Mouse (Mus musculus) kidney, embryonic 15.5 days (tissue): Measurements from ENCODE around the gene Aqp5. TPM values are rescaled to one million over a fixed set of nuclear protein-coding genes. Genes with fewer than 3 reads are reported as not detected.

Experiments
- ATAC-seq: fragments of 200-750 bp; cut with Nextera tagmentation; replicated peaks from 2 replicates; pipeline ENCODE4 v1.8.0; 2017; ENCODE audit warnings: moderate TSS enrichment; ENCODE audit not compliant: low FRiP score
- H3K27ac ChIP-seq: fragments of 300-500 bp; sonication (generic); 2 replicates; pipeline ENCODE4 v1.5.1; 2015; ENCODE audit warnings: mild to moderate bottlenecking, inconsistent platforms
- H3K27me3 ChIP-seq: fragments of 300-500 bp; sonication (generic); 2 replicates; pipeline ENCODE4 v1.6.1; 2015; ENCODE audit warnings: inconsistent platforms
- H3K36me3 ChIP-seq: fragments of 300-500 bp; sonication (generic); 2 replicates; pipeline ENCODE4 v1.6.1; 2015; ENCODE audit warnings: inconsistent platforms
- H3K4me1 ChIP-seq: fragments of 300-500 bp; sonication (generic); 2 replicates; pipeline ENCODE4 v1.6.1; 2015; ENCODE audit warnings: inconsistent platforms
- H3K4me2 ChIP-seq: fragments of 300-500 bp; sonication (generic); 2 replicates; pipeline ENCODE4 v1.6.1; 2015; ENCODE audit warnings: moderate library complexity, mild to moderate bottlenecking, inconsistent platforms
- H3K4me3 ChIP-seq: fragments of 300-500 bp; sonication (generic); replicated peaks from 2 replicates; pipeline ENCODE4 v1.5.1; 2015; ENCODE audit warnings: mild to moderate bottlenecking, inconsistent platforms
- H3K9ac ChIP-seq: fragments of 300-500 bp; sonication (generic); 2 replicates; pipeline ENCODE4 v1.6.1; 2015; ENCODE audit warnings: mild to moderate bottlenecking, inconsistent platforms
- H3K9me3 ChIP-seq: fragments of 300-500 bp; sonication (generic); replicated peaks from 2 replicates; pipeline ENCODE4 v1.6.1; 2016; ENCODE audit warnings: inconsistent platforms
- WGBS: fragments of 180-500 bp; shearing (Covaris S2); methylation state at CpG from one replicate; pipeline ENCODE4 v1.1.7; 2015; ENCODE audit warnings: mixed read lengths; 5-methylcytosine and 5-hydroxymethylcytosine counted together
- polyA plus RNA-seq: library from polyadenylated mRNA; unstranded; fragments of >200 nt; fragmentation: Nextera tagmentation; extraction: Ambion mirVana; gene quantifications from 2 replicates; pipeline ENCODE4 v1.2.1, GENCODE M21; 2015

The Aqp5 gene
- polyA plus RNA-seq, 1 experiment from 2014 or later: 2.6 TPM

DNA sequence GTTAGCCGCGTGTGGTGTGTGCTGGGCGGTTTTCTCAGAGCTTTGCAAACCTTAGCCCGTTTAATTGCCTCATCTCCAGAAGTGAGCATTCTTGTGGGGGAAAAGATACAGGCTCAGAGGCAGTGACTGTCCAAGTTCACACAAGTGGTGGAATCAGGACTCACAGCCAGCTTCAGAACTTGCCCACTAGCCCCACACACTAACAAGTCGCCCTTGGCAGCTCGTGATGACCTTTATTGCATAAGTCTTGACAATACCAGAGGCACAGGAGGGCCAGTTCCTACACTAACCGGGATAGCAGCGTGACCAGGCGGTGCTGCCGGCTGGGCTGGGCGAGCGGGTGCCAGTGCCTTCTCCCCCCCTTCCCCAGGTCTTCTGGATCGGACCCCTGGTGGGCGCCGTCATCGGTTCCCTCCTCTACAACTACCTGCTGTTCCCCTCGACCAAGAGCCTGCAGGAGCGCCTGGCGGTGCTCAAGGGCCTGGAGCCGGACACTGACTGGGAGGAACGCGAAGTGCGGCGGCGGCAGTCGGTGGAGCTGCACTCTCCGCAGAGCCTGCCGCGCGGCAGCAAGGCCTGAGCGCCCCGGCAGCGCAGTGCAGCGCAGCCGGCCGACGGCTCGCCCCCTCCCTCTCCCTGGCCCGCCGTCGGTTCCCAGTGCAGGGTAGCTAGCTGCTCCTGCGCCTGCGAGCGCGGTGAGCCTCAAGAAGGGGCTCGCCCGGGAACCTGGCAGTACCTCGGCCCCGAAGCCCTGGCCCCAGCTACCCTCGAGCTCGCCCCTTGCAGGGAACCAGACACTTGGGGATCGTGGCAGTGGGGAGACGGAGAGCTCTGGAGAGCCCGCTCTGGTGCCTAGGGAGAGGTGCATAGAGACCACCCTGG, 6.9 kb upstream of the Aqp5 start:
- peaks cover 90% of the 10 kb centered on the region for H3K27me3 ChIP-seq
- H3K4me1 ChIP-seq: peaks cover 25% of the 10 kb centered on the region
- 2% methylated on average over 54 of the region's 54 CpGs for WGBS
- H3K4me2 ChIP-seq: peak overlapping the region; percentile 65
- H3K27ac ChIP-seq: no peak overlapping the region
- ATAC-seq: 0 out of 2 replicates have a peak, but pooled peaks have one; percentile 30
- H3K36me3 ChIP-seq: no peaks in the 10 kb centered on the region
- peak overlapping the region; percentile 35; the same call in 1 of the 2 replicates for H3K9ac ChIP-seq
- H3K4me3 ChIP-seq: peak overlapping the region; percentile 35
- no peaks in the 10 kb centered on the region for H3K9me3 ChIP-seq

DNA sequence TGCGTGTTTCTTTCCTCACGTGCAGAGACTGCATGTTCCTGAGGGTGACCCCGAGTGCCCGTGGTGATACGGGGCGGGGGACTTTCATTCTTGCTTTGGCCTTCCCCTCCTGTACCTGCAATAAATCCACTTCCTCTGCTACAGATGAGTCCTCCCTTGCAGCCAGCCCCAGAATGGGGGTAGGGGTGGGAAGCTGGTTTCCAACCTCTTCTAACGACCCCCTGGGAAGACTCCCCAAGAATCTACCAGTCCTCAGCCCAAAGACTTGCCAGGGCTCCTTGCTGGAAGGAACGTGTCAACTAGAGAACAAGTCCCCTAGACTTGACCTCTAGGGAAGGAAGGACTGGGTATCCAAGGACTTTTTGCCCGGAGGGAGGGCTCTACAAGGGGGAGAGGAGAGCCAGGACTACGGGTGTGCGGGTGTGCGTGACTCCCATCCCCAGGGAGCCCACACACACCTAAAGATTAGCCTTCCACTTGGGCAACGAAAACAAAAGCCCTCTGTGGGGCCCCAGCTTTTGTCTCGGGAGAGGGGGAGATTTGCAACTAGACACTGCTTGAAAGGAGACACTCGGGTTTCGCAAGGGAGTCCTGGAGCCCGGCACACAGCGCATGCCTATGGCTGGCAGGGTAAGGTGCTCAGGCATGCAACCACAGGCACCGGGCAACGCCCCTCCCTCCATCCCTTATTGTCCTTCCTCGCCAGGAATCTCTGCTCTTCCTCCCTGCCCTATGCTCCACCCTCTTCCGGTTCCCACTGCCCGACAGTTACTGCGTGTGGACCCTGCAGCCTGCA, 6.0 kb upstream of the Aqp5 start:
- peak overlapping the region; percentile 35 for H3K4me3 ChIP-seq
- peaks cover 96% of the 10 kb centered on the region for H3K27me3 ChIP-seq
- peak overlapping the region; percentile 20; the same call in 1 of the 2 replicates for H3K27ac ChIP-seq
- H3K9ac ChIP-seq: 0 out of 2 replicates have a peak overlapping the region, but pooled peaks have one; percentile 35
- WGBS: 2% methylated on average over 24 of the region's 24 CpGs
- peak; percentile 79 for ATAC-seq
- H3K4me2 ChIP-seq: peak overlapping the region; percentile 65
- peaks cover 32% of the 10 kb centered on the region for H3K4me1 ChIP-seq
- H3K9me3 ChIP-seq: no peaks in the 10 kb centered on the region
- H3K36me3 ChIP-seq: no peaks in the 10 kb centered on the region

DNA sequence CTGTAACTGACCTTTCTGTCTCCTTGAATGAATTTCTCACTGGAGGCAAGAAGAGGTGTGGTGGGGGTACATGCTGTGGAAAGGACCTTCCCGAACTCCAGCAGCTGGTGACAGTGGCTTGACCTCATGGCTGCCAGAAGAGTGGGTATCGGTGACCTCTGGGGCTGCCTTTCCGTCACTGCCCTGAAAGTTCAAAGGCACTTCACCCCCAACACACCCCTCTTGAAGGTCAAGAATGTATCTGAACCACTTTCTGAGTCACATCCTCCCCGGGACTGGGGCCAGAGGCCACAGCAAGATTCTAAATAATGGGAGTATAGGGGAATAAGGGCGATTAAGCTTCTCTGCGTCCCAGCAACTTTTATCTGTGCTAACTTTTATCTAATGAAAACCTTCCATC, 4.8 kb upstream of the Aqp5 start:
- H3K36me3 ChIP-seq: no peaks in the 10 kb centered on the region
- H3K9me3 ChIP-seq: no peaks in the 10 kb centered on the region
- H3K4me2 ChIP-seq: no peak overlapping the region
- peaks cover 39% of the 10 kb centered on the region for H3K4me1 ChIP-seq
- no peak overlapping the region for H3K4me3 ChIP-seq
- H3K9ac ChIP-seq: no peak overlapping the region
- no peak overlapping the region for H3K27ac ChIP-seq
- 66% methylated on average over 6 of the region's 6 CpGs for WGBS
- ATAC-seq: no peak
- H3K27me3 ChIP-seq: peaks cover 99% of the 10 kb centered on the region

DNA sequence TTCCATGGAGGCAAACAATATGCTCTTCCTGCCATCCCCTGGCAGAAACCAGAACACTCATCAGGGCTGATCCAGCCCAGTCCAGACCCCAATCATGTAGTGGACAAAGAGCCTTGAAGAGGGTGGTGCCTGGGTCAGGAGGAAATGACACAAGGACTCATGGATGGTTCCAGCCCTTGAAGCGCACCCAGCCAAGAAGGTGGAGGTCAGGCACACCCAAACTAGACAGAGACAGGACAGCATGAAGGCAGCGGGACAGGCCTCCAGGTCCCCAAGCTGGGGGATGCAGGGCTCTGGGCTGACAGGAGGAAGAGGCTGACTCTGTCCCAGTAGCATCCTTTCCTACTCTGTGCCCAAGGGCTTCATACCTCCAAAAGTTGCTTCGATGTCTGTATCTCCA, 4.1 kb upstream of the Aqp5 start:
- H3K27me3 ChIP-seq: peaks cover 99% of the 10 kb centered on the region
- H3K9me3 ChIP-seq: no peaks in the 10 kb centered on the region
- H3K4me3 ChIP-seq: no peak overlapping the region
- no peak overlapping the region for H3K9ac ChIP-seq
- H3K4me2 ChIP-seq: no peak overlapping the region
- 88% methylated on average over 3 of the region's 3 CpGs for WGBS
- H3K36me3 ChIP-seq: no peaks in the 10 kb centered on the region
- no peak for ATAC-seq
- H3K4me1 ChIP-seq: peaks cover 44% of the 10 kb centered on the region
- H3K27ac ChIP-seq: no peak overlapping the region

DNA sequence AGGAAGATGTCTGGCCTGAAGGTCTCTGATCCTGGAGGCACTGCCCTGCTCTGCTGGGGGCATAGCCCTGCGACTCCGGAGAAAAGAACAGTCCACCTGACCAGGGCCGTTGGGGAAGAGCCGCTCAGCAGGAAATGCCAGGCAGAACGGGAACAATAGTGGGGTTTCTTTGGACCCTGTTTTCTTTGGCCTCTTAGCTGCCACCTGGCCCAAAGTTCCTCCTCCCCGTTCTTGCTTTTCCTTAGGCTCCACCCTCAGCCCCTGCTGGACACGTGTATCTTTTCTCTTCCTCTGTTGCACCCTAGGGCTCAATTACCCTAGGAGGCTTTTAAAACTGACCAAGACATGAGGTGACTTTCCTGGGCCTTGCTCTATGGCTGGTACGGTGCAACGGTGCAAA, 1.3 kb upstream of the Aqp5 start:
- Histone ChIP-seq H3K4me2 (no peak overlapping the region), H3K27ac (no peak overlapping the region), H3K9me3 (no peaks in the 10 kb centered on the region), H3K4me1 (peaks cover 30% of the 10 kb centered on the region), H3K4me3 (no peak overlapping the region), H3K36me3 (no peaks in the 10 kb centered on the region), H3K27me3 (peaks cover 100% of the 10 kb centered on the region), H3K9ac (no peak overlapping the region)
- 5% methylated on average over 9 of the region's 9 CpGs for WGBS
- ATAC-seq: no peak

DNA sequence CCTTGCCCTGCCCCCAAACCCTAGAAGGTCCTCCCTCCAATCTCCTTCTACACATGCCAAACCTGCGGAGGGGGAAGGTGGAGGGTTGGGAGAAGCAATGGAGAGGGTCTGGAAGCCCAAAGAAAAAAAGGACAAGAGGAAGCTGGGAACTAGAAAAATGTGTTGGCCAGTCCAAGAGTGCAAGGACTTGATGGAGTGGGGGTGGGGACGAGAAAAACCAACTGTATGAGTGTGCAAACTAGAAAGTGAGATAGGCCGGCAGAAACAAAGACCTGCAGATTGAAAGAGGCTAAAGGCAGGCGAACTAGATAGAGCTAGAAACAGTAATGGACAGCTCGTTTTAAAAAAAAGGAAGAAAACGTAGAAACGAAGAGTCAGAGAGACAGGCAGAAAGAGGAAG, 878 bp upstream of the Aqp5 start:
- peaks cover 100% of the 10 kb centered on the region for H3K27me3 ChIP-seq
- WGBS: 26% methylated on average over 7 of the region's 7 CpGs
- H3K36me3 ChIP-seq: no peaks in the 10 kb centered on the region
- peaks cover 25% of the 10 kb centered on the region for H3K4me1 ChIP-seq
- H3K9me3 ChIP-seq: no peaks in the 10 kb centered on the region
- no peak overlapping the region for H3K27ac ChIP-seq
- no peak overlapping the region for H3K4me2 ChIP-seq
- H3K4me3 ChIP-seq: no peak overlapping the region
- no peak overlapping the region for H3K9ac ChIP-seq
- no peak for ATAC-seq

DNA sequence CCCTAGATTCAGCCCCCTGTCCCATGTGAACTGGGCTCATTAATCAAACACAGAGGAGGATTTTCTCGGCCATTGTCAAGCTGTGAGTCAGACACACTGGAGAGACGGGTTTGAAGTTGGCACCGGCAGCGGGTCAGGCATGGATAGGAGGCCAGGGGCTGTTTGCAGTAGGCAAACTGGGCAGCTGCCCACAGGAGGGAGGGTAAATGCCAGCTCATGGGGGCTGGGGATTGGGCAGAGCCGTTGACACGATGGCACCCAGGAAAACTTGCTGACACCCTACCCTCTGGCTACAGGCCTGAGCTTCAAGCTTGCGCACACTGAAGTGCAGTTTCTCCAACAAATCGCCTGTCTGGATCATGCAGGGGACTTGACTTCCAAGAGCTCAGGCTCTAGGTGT, 1.6 kb downstream of the Aqp5 start:
- no peak overlapping the region for H3K9ac ChIP-seq
- WGBS: 67% methylated on average over 8 of the region's 8 CpGs
- no peak for ATAC-seq
- H3K9me3 ChIP-seq: no peaks in the 10 kb centered on the region
- no peaks in the 10 kb centered on the region for H3K36me3 ChIP-seq
- H3K27me3 ChIP-seq: peaks cover 89% of the 10 kb centered on the region
- no peak overlapping the region for H3K4me3 ChIP-seq
- peaks cover 22% of the 10 kb centered on the region for H3K4me1 ChIP-seq
- H3K27ac ChIP-seq: no peak overlapping the region
- no peak overlapping the region for H3K4me2 ChIP-seq

DNA sequence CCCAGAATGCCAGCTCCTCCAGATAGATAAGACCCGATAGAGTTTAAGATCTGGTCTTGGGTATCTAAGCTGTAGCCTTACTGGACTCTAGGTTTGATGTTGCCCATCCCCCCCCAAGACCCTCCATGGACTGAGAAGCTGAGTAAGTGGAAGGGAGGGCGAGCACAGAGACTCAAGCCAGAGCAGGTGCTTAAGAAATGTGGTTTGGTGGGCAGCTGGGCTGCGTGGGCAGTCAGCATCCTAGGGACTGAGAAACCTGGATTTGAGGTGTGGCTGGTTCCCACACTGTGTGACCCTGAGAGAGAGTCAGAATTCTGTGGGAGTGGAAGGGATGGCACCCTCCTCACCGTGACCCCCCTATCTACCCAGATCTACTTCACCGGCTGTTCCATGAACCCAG, 2.3 kb downstream of the Aqp5 start:
- Histone ChIP-seq H3K4me3 (no peak overlapping the region), H3K36me3 (no peaks in the 10 kb centered on the region), H3K4me1 (peaks cover 22% of the 10 kb centered on the region), H3K27me3 (peaks cover 88% of the 10 kb centered on the region), H3K9ac (no peak overlapping the region), H3K27ac (no peak overlapping the region), H3K4me2 (no peak overlapping the region), H3K9me3 (no peaks in the 10 kb centered on the region)
- ATAC-seq: no peak
- 85% methylated on average over 5 of the region's 5 CpGs for WGBS

DNA sequence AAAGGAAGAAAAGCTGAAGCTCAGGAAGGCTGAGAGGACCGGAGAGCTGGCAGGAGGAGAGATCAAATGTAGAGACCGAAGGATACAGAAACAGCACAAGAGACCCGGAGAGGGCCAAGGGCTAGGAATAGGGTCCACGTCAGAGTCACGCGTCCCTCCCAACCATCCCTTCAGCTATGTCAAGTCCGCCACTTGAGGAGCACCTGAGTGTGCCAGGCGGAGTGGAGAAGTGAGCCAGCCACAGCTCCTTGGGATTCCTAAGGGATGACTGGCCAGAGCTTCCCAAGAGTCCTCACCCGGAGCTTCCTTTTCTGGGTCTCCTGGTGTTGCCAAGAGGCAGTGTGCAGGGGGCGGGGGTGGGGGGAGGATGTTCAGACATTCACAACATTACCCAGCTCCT, 4.4 kb downstream of the Aqp5 start:
- ATAC-seq: no peak
- WGBS: 80% methylated on average over 10 of the region's 10 CpGs
- H3K9ac ChIP-seq: no peak overlapping the region
- H3K27ac ChIP-seq: no peak overlapping the region
- H3K27me3 ChIP-seq: peaks cover 81% of the 10 kb centered on the region
- H3K9me3 ChIP-seq: no peaks in the 10 kb centered on the region
- no peaks in the 10 kb centered on the region for H3K36me3 ChIP-seq
- peaks cover 22% of the 10 kb centered on the region for H3K4me1 ChIP-seq
- no peak overlapping the region for H3K4me3 ChIP-seq
- no peak overlapping the region for H3K4me2 ChIP-seq

DNA sequence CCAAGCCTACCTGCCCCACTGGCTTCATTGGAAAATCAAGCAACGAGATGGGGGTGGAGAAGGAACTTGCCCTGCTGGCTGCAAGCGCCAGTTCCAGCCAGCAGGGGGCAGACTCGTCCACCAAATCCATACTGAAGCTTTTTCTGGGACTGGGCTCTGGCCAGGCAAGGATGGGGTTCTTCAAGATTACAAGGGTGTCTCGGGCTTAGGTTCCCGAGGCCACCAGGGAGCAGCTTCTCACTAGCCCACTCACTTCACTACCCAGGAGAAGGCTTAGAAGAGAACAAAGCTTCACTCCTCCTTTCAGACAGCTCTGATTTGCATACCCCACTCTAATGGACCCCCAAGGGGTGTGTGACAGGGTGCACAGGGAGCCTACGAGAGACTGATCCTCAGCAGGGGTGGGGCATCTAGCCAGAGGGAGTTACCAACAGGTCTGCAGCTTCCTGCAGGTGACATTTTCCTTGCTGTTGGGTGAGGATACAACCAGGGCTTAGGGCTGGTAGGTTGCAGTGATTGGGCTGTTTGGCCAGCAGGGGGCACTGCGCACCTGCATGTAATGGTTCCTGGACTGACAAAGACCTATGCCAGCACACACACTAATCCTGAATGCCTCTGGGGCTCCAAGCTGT, 5.6 kb downstream of the Aqp5 start:
- Histone ChIP-seq H3K4me3 (no peak overlapping the region), H3K27me3 (peaks cover 80% of the 10 kb centered on the region), H3K36me3 (no peaks in the 10 kb centered on the region), H3K9me3 (no peaks in the 10 kb centered on the region), H3K4me1 (peaks cover 25% of the 10 kb centered on the region), H3K27ac (no peak overlapping the region), H3K4me2 (no peak overlapping the region), H3K9ac (no peak overlapping the region)
- 3% methylated on average over 7 of the region's 7 CpGs for WGBS
- peak; percentile 65 for ATAC-seq

DNA sequence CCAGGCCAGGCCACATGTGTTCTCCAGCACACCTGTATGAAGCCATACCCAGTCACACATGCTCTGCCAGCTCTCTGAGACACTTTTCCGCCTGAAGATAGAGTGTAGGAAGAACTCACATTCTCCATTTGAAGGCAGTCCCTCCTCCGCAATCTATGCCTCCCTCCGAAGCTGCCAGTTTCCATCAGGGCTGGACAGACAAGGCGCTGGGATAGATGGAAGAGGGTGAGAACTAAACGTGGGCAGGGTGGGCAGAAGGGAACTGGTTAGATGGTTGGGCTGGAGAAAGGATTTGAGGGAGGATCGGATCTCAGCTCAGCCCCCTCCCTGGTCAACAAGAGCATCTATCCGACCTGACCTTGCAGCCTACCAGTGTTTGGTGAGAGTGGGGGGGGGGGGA, 6.3 kb downstream of the Aqp5 start:
- ATAC-seq: no peak
- peaks cover 78% of the 10 kb centered on the region for H3K27me3 ChIP-seq
- peaks cover 31% of the 10 kb centered on the region for H3K4me1 ChIP-seq
- no peak overlapping the region for H3K9ac ChIP-seq
- no peak overlapping the region for H3K4me3 ChIP-seq
- 58% methylated on average over 7 of the region's 7 CpGs for WGBS
- no peak overlapping the region for H3K4me2 ChIP-seq
- H3K9me3 ChIP-seq: no peaks in the 10 kb centered on the region
- H3K36me3 ChIP-seq: no peaks in the 10 kb centered on the region
- no peak overlapping the region for H3K27ac ChIP-seq

DNA sequence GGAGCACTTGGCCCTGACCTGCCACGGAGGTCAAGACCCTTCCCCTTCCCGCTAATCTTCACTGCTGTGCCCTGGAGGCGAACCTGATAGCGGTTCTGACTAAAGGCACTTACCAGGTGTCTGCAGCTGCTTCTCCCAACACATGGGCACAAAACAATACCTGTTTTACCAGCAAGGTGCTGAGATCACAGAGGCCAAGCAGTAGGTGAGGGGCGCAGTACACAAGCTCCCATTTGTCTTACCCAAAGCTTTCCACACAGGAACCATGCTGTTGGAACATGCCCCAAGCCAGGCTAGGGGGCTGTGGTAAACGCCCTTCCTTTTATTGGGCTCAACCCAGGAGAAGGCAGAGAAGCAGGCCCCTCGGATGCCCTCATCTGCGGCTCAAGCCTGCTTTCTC, 7.0 kb downstream of the Aqp5 start:
- Histone ChIP-seq H3K27ac (no peak overlapping the region), H3K4me3 (no peak overlapping the region), H3K36me3 (no peaks in the 10 kb centered on the region), H3K9me3 (no peaks in the 10 kb centered on the region), H3K9ac (no peak overlapping the region), H3K4me2 (no peak overlapping the region), H3K27me3 (peaks cover 75% of the 10 kb centered on the region), H3K4me1 (peaks cover 36% of the 10 kb centered on the region)
- ATAC-seq: no peak
- 56% methylated on average over 8 of the region's 8 CpGs for WGBS
